Mouse (Mus musculus): ENCODE data around the gene Hist1h2ao.
"Not testable (repeated sequence)": the region's sequence is repeated elsewhere in the genome, so short reads cannot be mapped to it uniquely, and the experiment has no call there.

Hist1h2ao gene
- long read RNA-seq, experiment 1, transcript Hist1h2ao-201 (1 exons, 480 nt) = major isoform, 9 of 9 reads
- long read RNA-seq, experiment 1, partial matches to known transcripts = 0 of 9 reads
- long read RNA-seq, experiment 1, other reads (novel, unspliced or antisense) = 0 of 9 reads
- long read RNA-seq, experiment 2, transcript Hist1h2ao-201 (1 exons, 480 nt) = major isoform, 17 of 17 reads
- long read RNA-seq, experiment 2, partial matches to known transcripts = 0 of 17 reads
- long read RNA-seq, experiment 2, other reads (novel, unspliced or antisense) = 0 of 17 reads

DNA sequence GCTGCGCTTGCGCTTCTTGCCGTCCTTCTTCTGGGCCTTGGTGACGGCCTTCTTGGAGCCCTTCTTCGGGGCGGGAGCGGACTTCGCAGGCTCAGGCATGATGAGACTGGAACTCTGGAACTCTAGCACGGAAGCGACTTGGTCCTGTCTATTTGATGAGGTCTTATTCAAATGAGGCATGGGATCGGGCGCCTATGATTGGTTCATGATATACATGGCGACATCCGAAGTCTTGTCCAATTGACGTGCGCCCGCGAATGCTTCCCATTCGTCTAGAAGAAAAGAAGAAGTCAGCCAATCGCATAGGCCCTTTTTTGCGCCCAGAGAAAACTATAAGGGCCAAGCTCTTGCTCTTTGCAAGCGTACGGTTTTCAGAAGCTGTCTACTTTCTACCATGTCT, at the start of gene Hist1h2ao, which contains the start of gene Hist1h2bq:
TSS of gene Hist1h2ao (plus strand) at position 393 of the 400 bp plus-strand sequence.
TSS of gene Hist1h2bq (minus strand) at position 125 of the 400 bp plus-strand sequence.
- intact Hi-C loops (cut with DNase I) = not testable (repeated sequence)

DNA sequence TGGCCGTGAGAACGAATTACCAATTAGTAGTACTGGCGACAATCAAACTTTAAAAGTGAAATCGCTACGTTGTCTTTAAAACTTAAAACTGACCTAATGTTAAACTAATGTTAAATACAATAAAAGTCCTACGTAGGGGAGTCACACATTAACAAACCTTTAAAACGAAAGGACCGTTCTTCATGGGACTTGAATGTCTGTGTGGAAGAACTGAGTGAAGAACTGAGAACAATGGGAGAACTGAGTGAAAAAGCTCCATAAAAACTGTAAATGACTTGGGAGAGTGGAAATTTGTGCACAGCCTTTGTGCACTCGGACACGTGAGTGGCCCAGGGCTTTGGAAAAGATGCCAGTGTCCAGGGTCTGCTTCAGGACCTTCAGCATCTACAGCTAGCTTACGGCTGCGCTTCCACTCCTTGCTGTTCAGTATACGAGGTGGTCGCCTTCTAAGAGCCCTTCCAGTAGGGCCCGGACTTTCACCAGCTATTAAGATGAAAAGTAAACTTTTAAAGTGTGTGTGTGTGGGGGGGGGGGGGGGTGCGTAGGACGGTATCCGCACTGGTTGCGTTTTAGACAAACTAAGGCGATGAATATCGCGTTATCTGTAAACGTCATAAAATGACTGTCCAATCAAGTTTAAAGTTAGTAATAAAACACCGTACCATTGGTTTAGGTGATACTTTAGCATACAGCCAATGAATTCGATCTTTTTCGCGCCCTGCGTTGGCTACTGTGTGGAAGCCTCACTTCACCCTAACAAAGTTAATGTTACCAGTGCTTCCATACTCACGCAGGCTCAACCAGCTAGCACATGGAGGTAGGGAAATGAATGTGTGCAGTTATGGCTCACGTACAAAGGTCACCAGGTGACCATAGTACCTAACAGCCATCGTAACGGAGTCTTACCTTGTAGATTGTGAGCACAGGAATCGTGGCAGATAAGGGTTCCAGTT, 31.2 kb upstream of the Hist1h2ao start:
- intact Hi-C loops (cut with DNase I) = no loop called here

DNA sequence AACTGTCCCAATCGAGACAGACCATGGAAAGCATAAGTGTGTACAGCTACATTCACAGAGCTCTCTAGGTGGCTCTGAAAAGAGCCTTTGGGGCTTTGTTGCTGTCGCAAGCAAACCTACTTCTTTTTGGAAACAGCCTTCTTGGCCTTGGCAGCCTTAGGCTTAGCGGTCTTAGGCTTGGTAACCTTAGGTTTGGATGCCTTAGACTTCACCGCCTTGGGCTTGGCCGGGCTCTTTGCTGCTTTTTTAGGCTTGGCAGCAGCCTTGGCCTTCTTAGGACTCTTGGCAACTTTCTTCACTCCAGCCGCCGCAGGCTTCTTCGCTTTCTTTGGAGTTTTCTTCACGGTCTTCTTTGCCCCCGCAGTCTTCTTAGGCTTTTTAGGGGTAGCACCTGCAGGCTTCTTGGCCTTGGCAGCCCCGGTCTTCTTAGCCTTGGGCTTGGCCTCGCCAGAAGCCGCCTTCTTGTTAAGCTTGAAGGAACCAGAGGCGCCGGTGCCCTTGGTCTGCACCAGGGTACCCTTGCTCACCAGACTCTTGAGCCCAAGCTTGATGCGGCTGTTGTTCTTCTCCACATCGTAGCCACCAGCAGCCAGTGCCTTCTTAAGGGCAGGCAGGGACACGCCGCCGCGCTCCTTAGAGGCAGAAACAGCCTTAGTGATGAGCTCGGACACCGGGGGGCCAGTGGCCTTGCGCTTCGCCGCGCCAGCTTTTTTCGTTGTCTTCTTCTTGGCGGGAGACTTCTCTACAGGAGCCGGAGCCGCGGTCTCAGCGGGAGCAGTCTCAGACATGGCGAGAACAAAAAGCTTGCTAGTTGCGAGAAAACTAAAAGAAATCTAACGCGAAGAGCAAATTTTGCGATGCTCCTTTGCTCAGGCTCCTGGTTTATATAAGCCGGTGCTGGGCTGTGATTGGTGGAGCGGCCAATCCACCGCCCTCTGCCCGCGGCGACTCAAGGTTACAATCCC, 30.2 kb upstream of the Hist1h2ao start, which contains the start of gene Hist1h1b:
TSS of gene Hist1h1b (minus strand) at position 859 of the 965 bp plus-strand sequence.
- intact Hi-C loops (cut with DNase I) = no loop called here

DNA sequence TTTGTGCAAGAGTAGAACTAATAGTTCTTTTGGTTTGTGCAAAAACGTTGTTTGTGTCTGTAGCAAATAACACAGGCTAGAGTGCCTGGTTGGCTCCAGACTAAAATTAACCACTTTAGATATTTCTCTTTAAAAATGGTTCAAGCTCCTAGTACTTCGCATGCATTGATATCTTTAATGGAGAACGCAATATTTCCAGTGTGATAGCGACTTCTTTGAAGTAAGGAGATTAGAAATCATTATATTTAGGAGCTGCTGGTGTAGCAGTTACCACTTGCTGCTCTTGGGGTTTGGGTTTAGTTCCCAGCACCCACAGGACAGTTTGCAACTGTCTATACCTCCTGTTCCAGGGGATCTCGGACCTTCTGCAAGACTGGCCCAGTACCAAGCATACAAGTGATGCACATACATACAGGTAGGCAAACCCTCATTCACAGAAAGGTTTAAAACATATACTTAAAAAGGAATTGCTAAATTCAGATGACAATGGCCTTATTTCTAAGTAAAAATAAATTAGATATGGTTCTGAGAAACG, 29.2 kb upstream of the Hist1h2ao start:
- intact Hi-C loops (cut with DNase I) = no loop called here

DNA sequence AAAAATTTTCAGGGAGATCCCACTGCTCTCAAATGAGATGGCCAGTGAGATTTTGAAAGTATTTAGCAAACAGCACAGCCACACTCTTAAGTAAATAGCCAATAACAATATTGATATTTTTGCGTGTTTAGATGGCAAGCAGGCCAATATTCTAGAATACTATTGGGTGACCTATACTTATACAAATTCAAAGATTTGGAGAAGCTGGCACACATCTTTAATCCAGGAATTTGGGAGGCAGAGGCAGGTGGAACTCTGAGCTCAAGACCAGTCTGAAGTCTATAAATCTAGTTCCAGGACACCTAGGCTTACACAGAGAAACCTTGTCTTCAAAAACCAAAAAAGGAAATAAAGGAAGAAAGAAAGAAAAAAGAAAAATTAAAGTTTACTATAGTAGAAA, 28.6 kb upstream of the Hist1h2ao start:
- intact Hi-C loops (cut with DNase I) = no loop called here

DNA sequence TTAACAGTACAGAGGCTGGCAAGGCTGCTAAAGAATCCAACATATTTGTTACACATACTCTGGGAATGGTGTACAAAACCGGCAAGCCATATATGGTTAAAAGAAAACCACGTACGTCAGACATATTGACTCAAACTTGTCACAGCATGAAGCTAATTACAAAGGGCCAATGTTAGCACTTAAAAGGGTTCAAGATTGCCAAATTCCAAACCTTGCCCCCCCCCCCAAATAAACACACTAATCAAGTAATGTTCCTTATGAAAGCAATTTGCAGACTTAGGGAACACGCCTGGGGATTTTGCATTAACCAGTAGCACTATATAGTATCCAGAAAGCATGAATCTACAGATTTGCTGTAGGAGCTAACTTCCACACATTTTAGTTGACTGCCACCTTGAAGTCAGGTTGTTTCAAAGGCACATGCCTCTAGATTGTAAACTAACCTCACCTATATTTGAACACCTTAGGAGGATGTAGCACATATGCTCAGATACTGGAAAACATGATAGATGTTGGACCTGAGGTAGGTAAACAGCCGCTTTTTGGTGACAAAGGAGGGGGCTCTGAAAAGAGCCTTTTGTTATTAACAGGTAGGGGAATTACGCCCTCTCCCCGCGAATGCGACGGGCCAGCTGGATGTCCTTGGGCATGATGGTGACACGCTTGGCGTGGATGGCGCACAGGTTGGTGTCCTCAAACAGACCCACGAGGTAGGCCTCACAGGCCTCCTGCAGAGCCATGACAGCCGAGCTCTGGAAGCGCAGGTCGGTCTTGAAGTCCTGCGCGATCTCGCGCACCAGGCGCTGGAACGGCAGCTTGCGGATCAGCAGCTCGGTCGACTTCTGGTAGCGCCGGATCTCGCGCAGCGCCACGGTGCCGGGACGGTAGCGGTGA, 27.7 kb upstream of the Hist1h2ao start:
- intact Hi-C loops (cut with DNase I) = not testable (repeated sequence)

DNA sequence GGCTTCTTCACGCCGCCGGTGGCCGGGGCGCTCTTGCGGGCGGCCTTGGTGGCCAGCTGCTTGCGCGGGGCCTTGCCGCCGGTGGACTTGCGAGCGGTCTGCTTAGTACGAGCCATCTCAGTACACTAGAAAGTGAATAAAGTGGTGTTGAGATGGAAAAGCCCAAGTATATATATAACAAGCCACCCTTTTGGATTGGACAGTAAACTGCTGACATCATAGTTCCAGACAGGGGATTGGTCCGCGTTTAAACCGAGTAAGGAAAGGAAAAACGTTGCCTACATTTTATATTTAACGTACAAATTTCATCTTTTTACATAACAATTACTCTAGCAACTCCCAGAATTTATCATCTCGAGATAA, 27.0 kb upstream of the Hist1h2ao start, which contains the start of gene Hist1h3i:
TSS of gene Hist1h3i (minus strand) at position 116 of the 363 bp plus-strand sequence.
- intact Hi-C loops (cut with DNase I) = no loop called here

DNA sequence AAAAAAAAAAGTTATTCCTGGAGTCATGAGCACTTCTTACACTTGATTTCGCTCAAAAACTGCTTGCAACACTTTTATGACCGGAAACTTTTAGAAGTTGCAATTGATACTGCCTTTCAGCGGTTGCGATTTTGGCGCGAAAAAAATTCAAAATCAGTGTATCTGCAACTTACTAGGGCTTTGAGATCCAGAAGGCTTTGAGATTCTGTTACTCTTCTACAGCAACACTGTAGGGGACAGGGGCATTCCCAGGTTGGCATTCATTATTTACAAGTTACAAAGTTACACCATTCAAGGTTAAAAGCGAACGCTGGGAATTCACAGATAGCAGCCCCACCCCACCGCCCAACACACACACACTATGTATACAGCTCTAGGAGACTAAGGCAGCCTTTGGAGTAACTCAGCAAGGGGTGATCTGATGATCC, 26.5 kb upstream of the Hist1h2ao start:
- intact Hi-C loops (cut with DNase I) = no loop called here

DNA sequence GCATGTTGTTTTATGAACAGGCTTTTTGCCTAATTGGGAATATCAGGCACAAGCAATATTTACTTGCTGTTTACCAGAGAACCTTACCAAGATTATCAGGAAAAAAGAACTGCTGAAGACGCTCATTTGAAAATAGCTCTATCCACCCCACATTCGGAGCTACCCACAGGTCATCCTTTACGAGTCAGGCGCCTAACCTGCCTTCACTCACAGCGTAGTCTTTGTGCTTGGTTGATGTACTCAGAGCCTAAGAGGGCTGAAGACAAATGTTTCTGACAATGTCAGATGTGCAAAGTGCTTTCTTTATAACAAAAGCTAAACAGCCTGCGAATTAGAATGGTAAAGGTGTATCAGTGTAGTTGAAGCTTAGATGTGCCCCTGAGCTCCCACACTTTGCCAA, 26.0 kb upstream of the Hist1h2ao start:
- intact Hi-C loops (cut with DNase I) = no loop called here

DNA sequence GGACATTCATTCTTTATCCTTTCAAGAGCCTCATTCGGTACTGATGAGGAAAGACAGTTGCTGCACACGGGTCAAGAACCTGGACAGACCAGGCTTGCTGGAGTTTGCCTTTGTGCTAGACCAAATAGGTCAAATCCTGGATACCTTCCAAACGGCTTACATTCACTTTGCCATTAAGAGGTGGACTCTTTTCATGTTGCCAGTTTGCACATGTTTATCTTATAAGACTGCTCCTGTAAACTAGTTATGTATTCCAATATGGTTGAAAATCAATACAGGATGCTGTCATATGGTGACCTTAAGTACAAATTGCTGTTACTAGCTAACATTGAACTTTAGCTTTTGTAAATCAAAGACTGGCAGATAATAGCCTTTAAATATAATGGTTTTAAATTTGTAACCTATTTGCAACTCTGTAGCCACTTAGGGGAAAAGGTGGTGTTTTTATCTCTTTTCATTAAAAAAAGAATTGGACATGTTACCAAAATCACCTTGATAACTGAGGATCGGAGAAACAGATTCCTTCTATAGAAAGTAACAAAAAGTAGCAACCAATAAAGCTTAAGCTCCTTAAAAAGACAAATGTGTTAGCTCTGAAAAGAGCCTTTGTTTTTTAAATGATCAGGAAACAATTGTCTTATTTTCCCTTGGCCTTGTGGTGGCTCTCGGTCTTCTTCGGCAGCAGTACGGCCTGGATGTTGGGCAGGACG, 23.9 kb upstream of the Hist1h2ao start:
- intact Hi-C loops (cut with DNase I) = no loop called here

DNA sequence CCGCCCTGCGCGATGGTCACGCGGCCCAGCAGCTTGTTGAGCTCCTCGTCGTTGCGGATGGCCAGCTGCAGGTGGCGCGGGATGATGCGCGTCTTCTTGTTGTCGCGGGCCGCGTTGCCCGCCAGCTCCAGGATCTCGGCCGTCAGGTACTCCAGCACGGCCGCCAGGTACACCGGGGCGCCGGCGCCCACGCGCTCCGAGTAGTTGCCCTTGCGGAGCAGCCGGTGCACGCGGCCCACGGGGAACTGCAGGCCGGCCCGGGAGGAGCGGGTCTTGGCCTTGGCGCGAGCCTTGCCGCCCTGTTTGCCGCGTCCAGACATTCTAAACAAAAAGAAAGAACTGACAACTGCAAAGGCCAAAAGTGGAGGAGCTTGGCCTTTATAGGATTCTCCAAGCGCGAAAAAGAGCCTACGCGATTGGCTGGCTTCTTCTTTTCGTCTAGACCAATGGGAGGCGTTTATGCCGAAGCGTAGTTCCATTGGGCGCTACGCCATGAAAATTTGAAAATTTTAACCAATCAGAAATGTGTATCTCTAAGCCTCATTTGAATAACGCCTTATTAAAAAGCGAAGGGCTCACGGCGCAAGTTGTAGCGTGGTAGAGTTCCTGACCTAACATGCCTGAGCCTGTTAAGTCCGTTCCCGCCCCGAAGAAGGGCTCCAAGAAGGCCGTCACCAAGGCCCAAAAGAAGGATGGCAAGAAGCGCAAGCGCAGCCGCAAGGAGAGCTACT, 23.2 kb upstream of the Hist1h2ao start, which contains the start of the genes Hist1h2an and Hist1h2bp:
TSS of gene Hist1h2an (minus strand) at position 320 of the 731 bp plus-strand sequence.
TSS of gene Hist1h2bp (plus strand) at position 563 of the 731 bp plus-strand sequence.
- intact Hi-C loops (cut with DNase I) = not testable (repeated sequence)

DNA sequence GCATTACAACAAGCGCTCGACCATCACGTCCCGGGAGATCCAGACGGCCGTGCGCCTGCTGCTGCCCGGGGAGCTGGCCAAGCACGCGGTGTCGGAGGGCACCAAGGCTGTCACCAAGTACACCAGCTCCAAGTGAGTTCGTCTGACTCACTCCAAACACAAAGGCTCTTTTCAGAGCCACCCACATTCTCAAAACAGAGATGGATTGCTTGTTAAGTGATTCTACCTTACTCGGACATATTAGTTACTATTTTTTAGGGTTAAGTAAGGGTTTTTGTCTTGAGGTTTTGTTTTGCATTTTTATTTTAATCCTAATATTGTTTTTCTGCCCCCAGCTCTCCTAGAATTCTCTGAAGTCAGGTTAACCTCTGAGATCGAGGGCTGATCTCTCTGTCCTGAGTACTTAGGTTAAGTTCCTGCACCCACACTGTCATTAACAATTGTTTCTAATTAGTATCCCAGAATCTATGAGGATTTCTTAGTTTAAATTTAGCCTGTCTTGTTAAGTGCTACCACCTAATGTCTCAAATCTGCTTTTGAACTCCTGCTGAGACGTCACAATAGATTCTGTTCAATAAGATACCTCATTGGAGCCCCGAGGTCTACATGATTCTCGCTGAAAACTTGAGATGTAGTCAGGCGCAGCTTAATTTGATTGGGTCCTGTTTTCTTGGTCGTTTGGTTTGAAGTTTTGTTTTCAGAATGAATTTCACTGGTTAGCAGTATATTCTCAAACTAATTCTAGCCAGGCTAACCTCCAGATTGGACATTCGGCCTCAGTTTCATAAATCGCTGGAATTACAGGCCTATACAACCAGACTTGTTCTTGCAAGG, 22.3 kb upstream of the Hist1h2ao start:
- intact Hi-C loops (cut with DNase I) = no loop called here

DNA sequence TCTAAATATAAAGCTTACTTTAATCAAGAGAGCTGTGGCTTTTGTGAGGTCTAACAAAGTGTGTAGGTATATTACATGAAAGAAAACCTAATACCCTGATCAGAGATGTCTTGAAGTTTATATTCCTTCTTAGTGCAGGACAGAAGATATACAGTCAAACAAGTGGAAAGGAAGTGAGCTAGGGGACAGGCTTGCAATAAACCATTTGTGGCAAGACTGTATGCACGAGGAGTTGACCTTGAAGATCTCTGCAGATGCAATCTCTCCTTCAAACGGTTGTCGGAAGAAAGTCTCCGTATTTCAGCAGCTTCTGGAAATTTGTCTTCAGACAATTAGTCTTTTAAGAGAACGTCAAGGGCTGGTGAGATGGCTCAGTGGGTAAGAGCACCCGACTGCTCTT, 20.3 kb upstream of the Hist1h2ao start:
- intact Hi-C loops (cut with DNase I) = no loop called here

DNA sequence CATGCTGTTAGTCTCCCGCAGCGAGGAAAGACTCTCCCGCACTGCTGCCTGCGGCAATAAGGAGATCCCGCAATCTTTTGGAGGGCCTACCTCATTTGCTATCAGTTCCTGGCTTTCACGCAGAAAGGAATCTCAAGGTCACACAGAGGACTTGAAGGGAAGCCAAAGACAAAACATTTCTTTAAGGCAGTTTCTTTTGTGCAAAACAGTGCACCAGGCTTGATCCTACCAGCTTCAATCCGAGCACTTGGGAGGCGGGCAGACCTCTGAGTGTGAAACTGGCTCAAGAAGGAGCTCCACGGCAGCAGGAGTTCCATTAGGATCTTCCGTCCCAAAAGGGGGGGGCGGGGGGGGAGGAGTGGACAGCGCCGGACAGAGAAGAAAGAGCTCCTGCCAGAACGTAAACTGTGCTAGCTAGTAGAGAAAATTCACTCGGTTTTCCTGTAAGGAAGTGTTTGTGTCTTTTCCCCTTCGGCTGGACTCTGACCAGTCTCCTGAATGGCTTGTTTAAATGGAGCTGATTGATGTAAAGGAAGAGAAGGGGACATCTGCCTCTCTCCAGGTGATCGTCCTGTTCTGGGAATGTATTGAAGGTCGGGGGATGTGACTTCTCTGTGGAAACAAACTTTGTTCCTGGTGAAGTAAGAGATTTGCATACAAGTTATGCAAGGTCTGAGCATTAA, 19.5 kb upstream of the Hist1h2ao start:
- intact Hi-C loops (cut with DNase I) = no loop called here

DNA sequence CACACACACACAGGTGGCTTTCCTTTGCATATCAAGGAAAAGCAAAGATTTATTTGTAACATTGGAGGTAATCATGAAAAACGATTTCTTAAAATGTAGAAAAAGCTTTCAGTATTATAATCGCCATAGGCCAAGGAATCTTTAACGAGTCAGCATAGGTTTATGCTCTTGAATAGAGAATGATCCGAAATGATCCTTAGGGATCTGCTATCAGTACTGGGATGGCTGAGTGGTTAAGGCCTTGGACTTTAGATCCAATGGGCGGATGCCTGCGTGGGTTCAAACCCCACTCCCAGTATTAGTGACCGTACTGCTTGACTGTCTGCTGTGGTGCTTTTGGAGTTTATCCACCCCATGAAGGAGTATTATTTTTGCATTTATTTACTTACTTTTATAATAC, 14.7 kb upstream of the Hist1h2ao start:
- intact Hi-C loops (cut with DNase I) = no loop called here

DNA sequence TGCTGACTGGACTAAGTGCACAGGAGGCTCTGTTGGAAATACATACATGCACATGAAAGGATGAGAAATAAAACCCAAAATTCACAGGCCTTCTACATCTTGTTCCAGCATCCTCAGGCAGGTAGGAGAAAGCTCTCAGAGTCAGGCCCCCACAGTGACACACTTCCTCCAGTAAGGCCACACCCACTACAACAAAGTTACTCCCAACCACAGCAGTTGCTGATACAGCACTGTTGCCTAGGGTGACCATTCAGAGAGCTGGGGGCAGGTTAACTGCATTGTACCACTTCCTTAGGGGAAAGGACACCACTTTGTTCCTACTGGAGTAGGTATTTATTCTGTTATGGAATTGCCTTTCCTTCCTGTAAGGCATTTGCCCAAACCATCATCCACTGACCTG, 13.1 kb upstream of the Hist1h2ao start:
- intact Hi-C loops (cut with DNase I) = not testable (repeated sequence)

DNA sequence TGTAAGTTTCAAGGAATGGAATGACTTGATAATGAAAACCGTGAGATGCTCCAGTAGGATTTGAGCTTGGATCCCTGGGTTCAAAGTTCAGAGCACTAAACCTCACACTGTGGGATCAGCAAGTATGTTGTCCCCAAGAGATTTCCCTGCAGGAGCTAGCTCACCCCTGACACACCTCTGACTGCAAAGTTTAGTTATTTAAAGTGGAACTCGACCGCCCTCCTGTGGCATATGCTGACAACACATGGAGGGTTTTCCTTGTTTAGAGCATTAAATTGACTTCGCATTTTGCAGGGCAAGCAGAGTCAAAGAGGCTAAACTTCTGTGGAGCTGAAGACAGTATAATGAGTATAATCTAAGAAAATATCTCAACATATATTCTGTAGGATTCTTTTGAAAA, 7.2 kb upstream of the Hist1h2ao start:
- intact Hi-C loops (cut with DNase I) = not testable (repeated sequence)
